Mouse (Mus musculus) midbrain, embryonic 16.5 days (tissue): ENCODE data around the gene Cd24a. TPM values are rescaled to one million over a fixed set of nuclear protein-coding genes. Genes with fewer than 3 reads are reported as not detected.

Experiments used
- ATAC-seq: fragments of 200-750 bp; cut with Nextera tagmentation; 2 replicates; pipeline ENCODE4 v1.8.0; 2017; ENCODE audit warnings: moderate TSS enrichment
- H3K27ac ChIP-seq: fragments of 300-500 bp; sonication (generic); 2 replicates; pipeline ENCODE4 v1.5.1; 2014; ENCODE audit warnings: mild to moderate bottlenecking, low read length, mixed read lengths
- H3K27me3 ChIP-seq: fragments of 300-500 bp; sonication (generic); 2 replicates; pipeline ENCODE4 v1.6.1; 2014; ENCODE audit warnings: low read depth, low read length, mixed read lengths; ENCODE audit not compliant: control insufficient read depth, insufficient read depth
- H3K36me3 ChIP-seq: fragments of 300-500 bp; sonication (generic); 2 replicates; pipeline ENCODE4 v1.6.1; 2014; ENCODE audit warnings: mild to moderate bottlenecking, low read length, moderate library complexity, mixed read lengths; ENCODE audit not compliant: control insufficient read depth, insufficient read depth
- H3K4me1 ChIP-seq: fragments of 300-500 bp; sonication (generic); 2 replicates; pipeline ENCODE4 v1.6.1; 2014; ENCODE audit warnings: mild to moderate bottlenecking, low read length, mixed read lengths; ENCODE audit not compliant: control insufficient read depth, insufficient read depth
- H3K4me2 ChIP-seq: fragments of 300-500 bp; sonication (generic); 2 replicates; pipeline ENCODE4 v1.6.1; 2014; ENCODE audit warnings: mild to moderate bottlenecking, low read length, mixed read lengths
- H3K4me3 ChIP-seq: fragments of 300-500 bp; sonication (generic); 2 replicates; pipeline ENCODE4 v1.5.1; 2014; ENCODE audit warnings: low read depth, mild to moderate bottlenecking, low read length, moderate library complexity, mixed read lengths
- H3K9ac ChIP-seq: fragments of 300-500 bp; sonication (generic); 2 replicates; pipeline ENCODE4 v1.6.1; 2014; ENCODE audit warnings: low read depth, low read length, mixed read lengths
- H3K9me3 ChIP-seq: fragments of 300-500 bp; sonication (generic); replicated peaks from 2 replicates; pipeline ENCODE4 v1.6.1; 2014; ENCODE audit warnings: mild to moderate bottlenecking, low read length, mixed read lengths; ENCODE audit not compliant: control insufficient read depth, poor library complexity, severe bottlenecking
- WGBS: fragments of 180-500 bp; shearing (Covaris S2); extraction: QIAGEN DNeasy Blood & Tissue Kit; methylation state at CpG from one replicate; pipeline ENCODE4 v1.1.7; 2014; 5-methylcytosine and 5-hydroxymethylcytosine counted together
- polyA plus RNA-seq: library from polyadenylated mRNA; unstranded; fragments of >200 nt; fragmentation: Nextera tagmentation; extraction: Ambion mirVana; gene quantifications from 2 replicates; pipeline ENCODE4 v1.2.1, GENCODE M21; 2015

The Cd24a gene
- polyA plus RNA-seq, 1 experiment from 2014 or later, result 660 TPM

GRCm38 (mm10) chr10:43609507-43609906 lies 31.4 kb downstream of the Cd24a start:
- no peaks in the 10 kb centered on the region for H3K27me3 ChIP-seq
- ATAC-seq, result no peak
- WGBS, result 89% methylated on average over 5 of the region's 5 CpGs

GRCm38 (mm10) chr10:43609958-43610357 lies 31.9 kb downstream of the Cd24a start:
- Histone ChIP-seq H3K9me3 (no peaks in the 10 kb centered on the region), H3K4me2 (no peak overlapping the region), H3K4me1 (no peaks in the 10 kb centered on the region), H3K27me3 (no peaks in the 10 kb centered on the region), H3K9ac (no peak overlapping the region), H3K4me3 (no peak overlapping the region), H3K36me3 (no peaks in the 10 kb centered on the region), H3K27ac (no peak overlapping the region)
- no peak for ATAC-seq
- 87% methylated on average over 2 of the region's 2 CpGs for WGBS

More at GRCm38 (mm10) chr10:43609507-43609906, 31.4 kb downstream of the Cd24a start:
- H3K4me2 ChIP-seq, result no peak overlapping the region
- no peaks in the 10 kb centered on the region for H3K4me1 ChIP-seq
- H3K4me3 ChIP-seq, result no peak overlapping the region
- no peak overlapping the region for H3K27ac ChIP-seq
- H3K9me3 ChIP-seq, result no peaks in the 10 kb centered on the region
- H3K36me3 ChIP-seq, result no peaks in the 10 kb centered on the region
- no peak overlapping the region for H3K9ac ChIP-seq

- ATAC-seq, result no peak
- H3K4me2 ChIP-seq, result no peak overlapping the region
- no peaks in the 10 kb centered on the region for H3K27me3 ChIP-seq
- no peaks in the 10 kb centered on the region for H3K9me3 ChIP-seq
- H3K27ac ChIP-seq, result no peak overlapping the region
- H3K9ac ChIP-seq, result no peak overlapping the region
- H3K4me1 ChIP-seq, result no peaks in the 10 kb centered on the region
- H3K4me3 ChIP-seq, result no peak overlapping the region
- H3K36me3 ChIP-seq, result no peaks in the 10 kb centered on the region
Observed at GRCm38 (mm10) chr10:43611081-43611480, 33.0 kb downstream of the Cd24a start.

GRCm38 (mm10) chr10:43619059-43619531 lies 41.0 kb downstream of the Cd24a start:
- Histone ChIP-seq H3K27me3 (no peaks in the 10 kb centered on the region), H3K9ac (peak overlapping the region; percentile 46; the same call in 1 of the 2 replicates), H3K4me1 (peaks cover 19% of the 10 kb centered on the region), H3K9me3 (no peaks in the 10 kb centered on the region), H3K27ac (peak overlapping the region; percentile 72), H3K4me2 (peak overlapping the region; percentile 31), H3K4me3 (no peak overlapping the region), H3K36me3 (no peaks in the 10 kb centered on the region)
- WGBS, result 0% methylated on average over 6 of the region's 6 CpGs
- peak; percentile 85 for ATAC-seq

- no peak overlapping the region for H3K4me3 ChIP-seq
- no peaks in the 10 kb centered on the region for H3K27me3 ChIP-seq
- ATAC-seq, result no peak
- H3K9me3 ChIP-seq, result no peaks in the 10 kb centered on the region
- peaks cover 21% of the 10 kb centered on the region for H3K4me1 ChIP-seq
- no peak overlapping the region for H3K9ac ChIP-seq
- peak overlapping the region; percentile 72 for H3K27ac ChIP-seq
- 79% methylated on average over 2 of the region's 2 CpGs for WGBS
- no peak overlapping the region for H3K4me2 ChIP-seq
- no peaks in the 10 kb centered on the region for H3K36me3 ChIP-seq
Observed at GRCm38 (mm10) chr10:43619939-43620338, 41.9 kb downstream of the Cd24a start.

- H3K36me3 ChIP-seq, result no peaks in the 10 kb centered on the region
- H3K4me2 ChIP-seq, result no peak overlapping the region
- H3K27ac ChIP-seq, result no peak overlapping the region
- peaks cover 25% of the 10 kb centered on the region for H3K4me1 ChIP-seq
- H3K9me3 ChIP-seq, result no peaks in the 10 kb centered on the region
- H3K27me3 ChIP-seq, result no peaks in the 10 kb centered on the region
- H3K4me3 ChIP-seq, result no peak overlapping the region
- H3K9ac ChIP-seq, result no peak overlapping the region
- WGBS, result 96% methylated on average over 8 of the region's 8 CpGs
- ATAC-seq, result no peak
Observed at GRCm38 (mm10) chr10:43623510-43623909, 45.4 kb downstream of the Cd24a start.

- Histone ChIP-seq H3K9ac (no peak overlapping the region), H3K4me2 (no peak overlapping the region), H3K9me3 (no peaks in the 10 kb centered on the region), H3K36me3 (no peaks in the 10 kb centered on the region), H3K27me3 (no peaks in the 10 kb centered on the region), H3K27ac (no peak overlapping the region), H3K4me1 (peaks cover 19% of the 10 kb centered on the region), H3K4me3 (no peak overlapping the region)
- ATAC-seq, result no peak
- 89% methylated on average over 5 of the region's 5 CpGs for WGBS
Observed at GRCm38 (mm10) chr10:43624362-43624761, 46.3 kb downstream of the Cd24a start.

- no peak overlapping the region for H3K4me2 ChIP-seq
- no peak overlapping the region for H3K4me3 ChIP-seq
- WGBS, result 52% methylated on average over 2 of the region's 2 CpGs
- no peaks in the 10 kb centered on the region for H3K36me3 ChIP-seq
- no peaks in the 10 kb centered on the region for H3K27me3 ChIP-seq
- H3K9ac ChIP-seq, result no peak overlapping the region
- ATAC-seq, result no peak
- peaks cover 15% of the 10 kb centered on the region for H3K4me1 ChIP-seq
- H3K9me3 ChIP-seq, result no peaks in the 10 kb centered on the region
- no peak overlapping the region for H3K27ac ChIP-seq
Observed at GRCm38 (mm10) chr10:43624791-43625398, 46.8 kb downstream of the Cd24a start.

GRCm38 (mm10) chr10:43625578-43625977 lies 47.5 kb downstream of the Cd24a start:
- Histone ChIP-seq H3K4me3 (no peak overlapping the region), H3K27me3 (no peaks in the 10 kb centered on the region), H3K4me1 (peaks cover 13% of the 10 kb centered on the region), H3K4me2 (no peak overlapping the region), H3K9ac (no peak overlapping the region), H3K36me3 (no peaks in the 10 kb centered on the region), H3K9me3 (no peaks in the 10 kb centered on the region), H3K27ac (no peak overlapping the region)
- peak; percentile 40; the same call in 1 of the 2 replicates for ATAC-seq
- 63% methylated on average over 2 of the region's 2 CpGs for WGBS
